Mouse (Mus musculus): Measurements from ENCODE around the gene Akap6. TPM values are rescaled to one million over a fixed set of nuclear protein-coding genes. Genes with fewer than 3 reads are reported as not detected.

Gene Akap6
- total and polyA plus RNA-seq, 2 experiments from 2014 or later = 18.2 to 69.3 TPM

- Histone ChIP-seq H3K4me2 (ENCODE audit: low read depth, low read length, poor library complexity, severe bottlenecking) (no peak overlapping the region), H3K36me3 (ENCODE audit: insufficient read depth, low read length) (0 out of 2 replicates have a peak, but pooled peaks cover 3% of the 10 kb centered on the region), H3K9ac (replicated peaks; ENCODE audit: low read length, poor library complexity, severe bottlenecking) (no peak overlapping the region), H3K27ac (ENCODE audit: low read depth, low read length) (no peak overlapping the region), H3K9me3 (ENCODE audit: low read length) (no peaks in the 10 kb centered on the region), H3K4me3 (ENCODE audit: low read depth, low read length) (no peak overlapping the region), H3K27me3 (ENCODE audit: insufficient read depth, low read length) (no peaks in the 10 kb centered on the region), H3K4me1 (ENCODE audit: insufficient read depth, low read length) (peaks cover 10% of the 10 kb centered on the region; the same call in 1 of the 2 replicates)
- WGBS = 68% methylated on average over 4 of the region's 4 CpGs
- DNase-seq (ENCODE audit: low spot score) = no peak
- no peak for TF ChIP-seq CTCF (IDR thresholded peaks at IDR 0.05)
- ATAC-seq (ENCODE audit: low FRiP score) = no peak
Observed at GRCm38 (mm10) chr12:52704081-52704480, 4.9 kb downstream of the Akap6 start.

DNA sequence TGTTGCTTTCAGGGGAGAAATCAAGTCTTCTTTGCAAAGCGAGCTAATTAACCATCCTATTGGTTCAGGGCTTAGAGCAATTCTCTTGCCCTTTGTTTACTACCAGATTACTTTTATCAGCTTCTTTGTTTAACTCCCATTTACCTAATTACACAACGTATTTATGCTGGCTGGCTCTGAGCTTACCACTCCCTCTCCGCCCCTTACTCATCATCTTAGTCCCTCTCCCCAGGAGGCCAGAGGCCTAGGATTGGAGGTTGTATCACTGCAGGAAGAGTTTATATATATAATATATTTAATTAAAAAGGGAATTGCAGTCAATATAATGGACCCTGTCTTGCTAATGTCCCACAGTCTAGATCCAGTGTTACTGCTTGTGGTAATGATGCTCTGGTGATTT lies 5.6 kb downstream of the Akap6 start:
- Histone ChIP-seq H3K36me3 (ENCODE audit: insufficient read depth, low read length) (0 out of 2 replicates have a peak, but pooled peaks cover 3% of the 10 kb centered on the region), H3K9ac (replicated peaks; ENCODE audit: low read length, poor library complexity, severe bottlenecking) (no peak overlapping the region), H3K27me3 (ENCODE audit: insufficient read depth, low read length) (no peaks in the 10 kb centered on the region), H3K27ac (ENCODE audit: low read depth, low read length) (no peak overlapping the region), H3K4me1 (ENCODE audit: insufficient read depth, low read length) (peaks cover 10% of the 10 kb centered on the region; the same call in 1 of the 2 replicates), H3K4me3 (ENCODE audit: low read depth, low read length) (no peak overlapping the region), H3K9me3 (ENCODE audit: low read length) (no peaks in the 10 kb centered on the region), H3K4me2 (ENCODE audit: low read depth, low read length, poor library complexity, severe bottlenecking) (no peak overlapping the region)
- DNase-seq (ENCODE audit: low spot score) (no peak), ATAC-seq (ENCODE audit: low FRiP score) (no peak)
- WGBS = 59% methylated on average over 3 of the region's 3 CpGs
- no peak for TF ChIP-seq CTCF (IDR thresholded peaks at IDR 0.05)

- H3K9me3 ChIP-seq (ENCODE audit: low read length) = no peaks in the 10 kb centered on the region
- no peaks in the 10 kb centered on the region for H3K27me3 ChIP-seq (ENCODE audit: insufficient read depth, low read length)
- H3K36me3 ChIP-seq (ENCODE audit: insufficient read depth, low read length) = peaks cover 3% of the 10 kb centered on the region; the same call in 1 of the 2 replicates
- no peaks in the 10 kb centered on the region for H3K4me1 ChIP-seq (ENCODE audit: insufficient read depth, low read length)
- no peak overlapping the region for H3K9ac ChIP-seq (replicated peaks; ENCODE audit: low read length, poor library complexity, severe bottlenecking)
- WGBS = 90% methylated on average over 3 of the region's 3 CpGs
- H3K4me2 ChIP-seq (ENCODE audit: low read depth, low read length, poor library complexity, severe bottlenecking) = no peak overlapping the region
- no peak for DNase-seq (ENCODE audit: low spot score)
- no peak for ATAC-seq (ENCODE audit: low FRiP score)
- no peak overlapping the region for H3K27ac ChIP-seq (ENCODE audit: low read depth, low read length)
- no peak overlapping the region for H3K4me3 ChIP-seq (ENCODE audit: low read depth, low read length)
- no peak for TF ChIP-seq CTCF (IDR thresholded peaks at IDR 0.05)
Observed at GRCm38 (mm10) chr12:52711382-52711781, 12.2 kb downstream of the Akap6 start.

DNA sequence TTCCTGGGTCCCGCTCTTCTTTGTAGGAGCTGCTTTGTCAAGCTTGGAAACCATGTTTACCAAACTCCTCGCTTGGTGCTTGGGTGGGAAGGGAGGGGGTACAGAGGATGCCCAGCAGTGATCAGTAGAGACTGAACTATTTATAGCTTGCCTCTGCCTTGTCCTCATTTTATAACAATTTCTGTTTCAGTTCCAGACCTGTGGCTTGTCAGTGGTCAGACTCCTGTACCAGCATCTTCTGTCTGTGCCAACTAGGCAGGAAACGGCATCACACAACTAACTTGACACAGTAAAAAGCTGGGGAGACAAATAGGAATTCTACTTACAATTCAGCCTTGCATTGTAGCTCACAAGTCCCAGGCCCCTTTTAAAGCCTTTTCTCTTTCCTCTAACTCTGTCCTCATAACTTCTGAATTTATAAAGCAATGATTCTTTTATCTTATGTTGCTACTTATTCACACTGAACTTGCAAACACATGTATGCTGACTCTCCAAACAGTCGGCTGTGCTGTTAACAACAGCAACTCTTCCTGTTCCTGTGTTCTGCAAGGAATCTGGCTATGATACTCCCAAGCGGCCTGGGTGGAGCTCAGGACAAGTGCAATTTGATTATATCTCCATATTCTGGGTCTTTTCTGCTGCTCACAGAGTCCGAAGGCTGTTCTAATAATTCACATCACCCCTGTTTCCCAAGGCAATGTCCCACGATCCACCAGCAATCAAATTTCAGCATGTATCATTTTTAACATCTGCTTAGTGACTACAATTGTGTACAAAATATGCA lies 12.9 kb downstream of the Akap6 start:
- 78% methylated on average over 7 of the region's 7 CpGs for WGBS
- Histone ChIP-seq H3K9ac (replicated peaks; ENCODE audit: low read length, poor library complexity, severe bottlenecking) (no peak overlapping the region), H3K27me3 (ENCODE audit: insufficient read depth, low read length) (no peaks in the 10 kb centered on the region), H3K4me3 (ENCODE audit: low read depth, low read length) (no peak overlapping the region), H3K4me2 (ENCODE audit: low read depth, low read length, poor library complexity, severe bottlenecking) (no peak overlapping the region), H3K4me1 (ENCODE audit: insufficient read depth, low read length) (no peaks in the 10 kb centered on the region), H3K9me3 (ENCODE audit: low read length) (no peaks in the 10 kb centered on the region), H3K36me3 (ENCODE audit: insufficient read depth, low read length) (peaks cover 3% of the 10 kb centered on the region; the same call in 1 of the 2 replicates), H3K27ac (ENCODE audit: low read depth, low read length) (no peak overlapping the region)
- DNase-seq (ENCODE audit: low spot score) = no peak
- ATAC-seq (ENCODE audit: low FRiP score) = no peak
- TF ChIP-seq CTCF (IDR thresholded peaks at IDR 0.05) = no peak

GRCm38 (mm10) chr12:52718392-52718791 lies 19.2 kb downstream of the Akap6 start:
- H3K4me1 ChIP-seq (ENCODE audit: insufficient read depth, low read length) = no peaks in the 10 kb centered on the region
- no peak for TF ChIP-seq CTCF (IDR thresholded peaks at IDR 0.05)
- no peak overlapping the region for H3K27ac ChIP-seq (ENCODE audit: low read depth, low read length)
- 92% methylated on average over 6 of the region's 6 CpGs for WGBS
- H3K27me3 ChIP-seq (ENCODE audit: insufficient read depth, low read length) = no peaks in the 10 kb centered on the region
- H3K9me3 ChIP-seq (ENCODE audit: low read length) = no peaks in the 10 kb centered on the region
- no peak for DNase-seq (ENCODE audit: low spot score)
- no peak overlapping the region for H3K4me2 ChIP-seq (ENCODE audit: low read depth, low read length, poor library complexity, severe bottlenecking)
- H3K36me3 ChIP-seq (ENCODE audit: insufficient read depth, low read length) = peaks cover 3% of the 10 kb centered on the region; the same call in 1 of the 2 replicates
- no peak overlapping the region for H3K4me3 ChIP-seq (ENCODE audit: low read depth, low read length)
- no peak for ATAC-seq (ENCODE audit: low FRiP score)
- no peak overlapping the region for H3K9ac ChIP-seq (replicated peaks; ENCODE audit: low read length, poor library complexity, severe bottlenecking)

DNA sequence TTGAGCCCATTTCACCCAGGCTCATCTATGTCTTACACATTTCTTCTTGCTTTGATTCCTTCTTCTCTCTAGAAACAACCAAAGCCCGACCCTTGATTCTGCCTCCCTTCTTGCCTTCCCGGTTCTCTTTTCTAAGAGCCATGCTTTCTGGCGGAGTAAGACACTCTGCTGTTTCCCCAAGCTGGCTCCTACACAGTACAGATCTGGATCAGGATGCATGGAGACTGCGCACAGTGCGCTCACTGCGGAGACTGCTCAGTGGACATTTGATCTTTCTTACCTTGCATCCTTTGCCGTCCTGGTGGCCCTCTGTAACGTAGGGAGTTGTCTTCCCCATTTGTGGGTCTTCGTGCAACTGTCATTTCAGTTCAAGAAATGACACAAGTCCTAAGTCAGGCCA lies 20.0 kb downstream of the Akap6 start:
- H3K27me3 ChIP-seq (ENCODE audit: insufficient read depth, low read length) = no peaks in the 10 kb centered on the region
- no peaks in the 10 kb centered on the region for H3K9me3 ChIP-seq (ENCODE audit: low read length)
- 89% methylated on average over 9 of the region's 9 CpGs for WGBS
- H3K36me3 ChIP-seq (ENCODE audit: insufficient read depth, low read length) = peaks cover 3% of the 10 kb centered on the region; the same call in 1 of the 2 replicates
- H3K27ac ChIP-seq (ENCODE audit: low read depth, low read length) = no peak overlapping the region
- H3K4me1 ChIP-seq (ENCODE audit: insufficient read depth, low read length) = no peaks in the 10 kb centered on the region
- H3K9ac ChIP-seq (replicated peaks; ENCODE audit: low read length, poor library complexity, severe bottlenecking) = no peak overlapping the region
- ATAC-seq (ENCODE audit: low FRiP score) (no peak), DNase-seq (ENCODE audit: low spot score) (no peak)
- no peak overlapping the region for H3K4me2 ChIP-seq (ENCODE audit: low read depth, low read length, poor library complexity, severe bottlenecking)
- no peak overlapping the region for H3K4me3 ChIP-seq (ENCODE audit: low read depth, low read length)
- no peak for TF ChIP-seq CTCF (IDR thresholded peaks at IDR 0.05)

Measured in midbrain, postnatal 0 days (tissue).